Mouse (Mus musculus) E14TG2a.4 (cell line): ENCODE measurements around the gene Mettl7a3.

ENCODE experiments used
- CTCF ChIP-seq: conservative IDR thresholded peaks from 2 replicates; pipeline ENCODE4 v1.5.1; 2014; ENCODE audit warnings: low read length
- NANOG ChIP-seq: IDR thresholded peaks from 2 replicates; pipeline ENCODE4 v1.6.1; 2014; ENCODE audit warnings: borderline replicate concordance, low read length, mixed read lengths
- POU5F1 ChIP-seq: IDR thresholded peaks from 2 replicates; pipeline ENCODE4 v1.6.1; 2014; ENCODE audit warnings: low read length, borderline replicate concordance

GRCm38 (mm10) chr15:100367119-100367518, 32.4 kb downstream of the Mettl7a3 start:
- TF ChIP-seq CTCF = no peak
- TF ChIP-seq NANOG = no peak
- no peak for TF ChIP-seq POU5F1
